Mouse (Mus musculus): ENCODE measurements around the gene Ift46.

Gene Ift46

GRCm38 (mm10) chr9:44767101-44768028 is at the start of gene Ift46, which contains the start of gene Arcn1:
Gene Ift46 (plus strand): TSS chr9:44767908.
Gene Arcn1 (minus strand): TSS chr9:44767845.
- peak; percentile 85 for DNase-seq

- DNase-seq: no peak
These were observed 48.6 kb upstream of the Ift46 start for GRCm38 (mm10) chr9:44718937-44719631.

- DNase-seq: no peak
These were observed 47.9 kb upstream of the Ift46 start for GRCm38 (mm10) chr9:44719632-44720357.

GRCm38 (mm10) chr9:44720358-44721153 is 47.2 kb upstream of the Ift46 start:
- DNase-seq: peak; percentile 20

- peak; percentile 59 for DNase-seq
These were observed 46.4 kb upstream of the Ift46 start for GRCm38 (mm10) chr9:44721154-44721876.

- DNase-seq: no peak
These were observed 45.9 kb upstream of the Ift46 start for GRCm38 (mm10) chr9:44721877-44722186.

- DNase-seq: no peak
These were observed 45.1 kb upstream of the Ift46 start for GRCm38 (mm10) chr9:44722575-44722974.

GRCm38 (mm10) chr9:44723008-44723407 is 44.7 kb upstream of the Ift46 start:
- no peak for DNase-seq

- peak; percentile 38 for DNase-seq
These were observed 44.1 kb upstream of the Ift46 start for GRCm38 (mm10) chr9:44723521-44724041.

GRCm38 (mm10) chr9:44724223-44724622 is 43.5 kb upstream of the Ift46 start:
- DNase-seq: no peak

GRCm38 (mm10) chr9:44724665-44725064 is 43.0 kb upstream of the Ift46 start:
- DNase-seq: no peak

GRCm38 (mm10) chr9:44726431-44727146 is 41.1 kb upstream of the Ift46 start:
- no peak for DNase-seq

GRCm38 (mm10) chr9:44727441-44727840 is 40.3 kb upstream of the Ift46 start:
- DNase-seq: no peak

- peak; percentile 7 for DNase-seq
These were observed 35.6 kb upstream of the Ift46 start for GRCm38 (mm10) chr9:44732130-44732549.

- DNase-seq: peak; percentile 7
These were observed 34.7 kb upstream of the Ift46 start for GRCm38 (mm10) chr9:44732921-44733530.

GRCm38 (mm10) chr9:44733671-44734523 is 33.8 kb upstream of the Ift46 start:
- peak; percentile 53 for DNase-seq

- DNase-seq: peak; percentile 90
These were observed 32.9 kb upstream of the Ift46 start, which contains the start of gene Phldb1 for GRCm38 (mm10) chr9:44734524-44735494. Gene Phldb1 (minus strand): TSS chr9:44735198.

GRCm38 (mm10) chr9:44735886-44736285 is 31.8 kb upstream of the Ift46 start:
- no peak for DNase-seq
